Mouse (Mus musculus) testis, adult 2 months (tissue): ENCODE results near the gene BC028528. TPM values are rescaled to one million over a fixed set of nuclear protein-coding genes. Genes with fewer than 3 reads are reported as not detected.
A peak's percentile ranks its signal among the peaks of the same experiment; 100 is the strongest.
"Not testable (repeated sequence)": the region's sequence is repeated elsewhere in the genome, so short reads cannot be mapped to it uniquely, and the experiment has no call there.

Experiments
- H3K27ac ChIP-seq: fragments of 200-500 bp; 2 replicates; pipeline ENCODE4 v1.5.1; 2012; ENCODE audit warnings: low read depth, low read length; ENCODE audit not compliant: control insufficient read depth, insufficient read depth
- H3K27me3 ChIP-seq: fragments of 200-500 bp; 2 replicates; pipeline ENCODE4 v1.6.1; 2012; ENCODE audit warnings: mild to moderate bottlenecking, low read length, moderate library complexity; ENCODE audit not compliant: control insufficient read depth, insufficient read depth
- H3K36me3 ChIP-seq: fragments of 200-500 bp; 2 replicates; pipeline ENCODE4 v1.6.1; 2012; ENCODE audit warnings: mild to moderate bottlenecking, low read length; ENCODE audit not compliant: control insufficient read depth, insufficient read depth
- H3K4me1 ChIP-seq: fragments of 200-500 bp; 2 replicates; pipeline ENCODE4 v1.6.1; 2012; ENCODE audit warnings: low read length; ENCODE audit not compliant: control insufficient read depth, insufficient read depth
- H3K4me3 ChIP-seq: fragments of 200-500 bp; 2 replicates; pipeline ENCODE4 v1.5.1; 2012; ENCODE audit warnings: low read depth, mild to moderate bottlenecking, low read length, moderate library complexity, mixed read lengths; ENCODE audit not compliant: control insufficient read depth
- CTCF ChIP-seq: fragments of 200-500 bp; IDR thresholded peaks from 2 replicates; pipeline ENCODE4 v1.5.1; 2012; ENCODE audit warnings: low read depth, mild to moderate bottlenecking, inconsistent platforms, low read length, moderate library complexity; ENCODE audit not compliant: control insufficient read depth, insufficient read depth, insufficient replicate concordance
- POLR2A ChIP-seq: fragments of 200-500 bp; IDR thresholded peaks from 2 replicates; pipeline ENCODE4 v1.6.1; 2012; ENCODE audit warnings: low read depth, mild to moderate bottlenecking, inconsistent platforms, low read length, moderate library complexity; ENCODE audit not compliant: control insufficient read depth
- polyA plus RNA-seq: library from polyadenylated mRNA; depleted of rRNA; stranded (reverse); fragments of >200 nt; gene quantifications from 2 replicates; pipeline ENCODE4 v1.2.3, GENCODE M21; 2012

Gene BC028528
- polyA plus RNA-seq, 1 experiment = 2.4 TPM

GRCm38 (mm10) chr3:95903753-95904502, 12.1 kb upstream of the BC028528 start:
- TF ChIP-seq CTCF (no peak), POLR2A (no peak)
- Histone ChIP-seq H3K4me3 (no peak overlapping the region; the same call in 1 of the 2 replicates), H3K36me3 (no peaks in the 10 kb centered on the region), H3K4me1 (peaks cover 18% of the 10 kb centered on the region), H3K27ac (peak overlapping the region; percentile 25; the same call in 1 of the 2 replicates), H3K27me3 (no peaks in the 10 kb centered on the region)

GRCm38 (mm10) chr3:95902643-95903042, 10.8 kb upstream of the BC028528 start:
- peaks cover 18% of the 10 kb centered on the region for H3K4me1 ChIP-seq

GRCm38 (mm10) chr3:95902373-95902625, 10.5 kb upstream of the BC028528 start:
- Histone ChIP-seq H3K4me3 (no peak overlapping the region), H3K27me3 (no peaks in the 10 kb centered on the region), H3K4me1 (peaks cover 18% of the 10 kb centered on the region), H3K36me3 (no peaks in the 10 kb centered on the region), H3K27ac (no peak overlapping the region)
- no peak for TF ChIP-seq CTCF
- TF ChIP-seq POLR2A = no peak

More at GRCm38 (mm10) chr3:95902643-95903042, 10.8 kb upstream of the BC028528 start:
- Histone ChIP-seq H3K36me3 (no peaks in the 10 kb centered on the region), H3K27ac (no peak overlapping the region), H3K4me3 (no peak overlapping the region), H3K27me3 (no peaks in the 10 kb centered on the region)
- TF ChIP-seq POLR2A (no peak), CTCF (no peak)

GRCm38 (mm10) chr3:95901616-95902372, 10.0 kb upstream of the BC028528 start:
- TF ChIP-seq CTCF (no peak), POLR2A (no peak)
- H3K27ac ChIP-seq = no peak overlapping the region
- peaks cover 16% of the 10 kb centered on the region for H3K4me1 ChIP-seq
- no peaks in the 10 kb centered on the region for H3K36me3 ChIP-seq
- H3K4me3 ChIP-seq = no peak overlapping the region
- no peaks in the 10 kb centered on the region for H3K27me3 ChIP-seq

GRCm38 (mm10) chr3:95899800-95900524, 8.2 kb upstream of the BC028528 start:
- H3K36me3 ChIP-seq = no peaks in the 10 kb centered on the region
- peaks cover 11% of the 10 kb centered on the region for H3K4me1 ChIP-seq
- no peak overlapping the region for H3K4me3 ChIP-seq
- H3K27ac ChIP-seq = no peak overlapping the region
- TF ChIP-seq CTCF = no peak
- TF ChIP-seq POLR2A = no peak
- no peaks in the 10 kb centered on the region for H3K27me3 ChIP-seq

- H3K4me3 ChIP-seq, H3K36me3 ChIP-seq, H3K27ac ChIP-seq, H3K27me3 ChIP-seq, H3K4me1 ChIP-seq: not testable (repeated sequence)
Measured at GRCm38 (mm10) chr3:95895501-95895900, 3.7 kb upstream of the BC028528 start.
